Mouse (Mus musculus): ENCODE measurements at regions not wholly inside any gene's neighbourhood (a gene's known extent, or its start where the extent isn't known, plus 50 kb on each side); places are given as distances from the start of the nearest gene placed in this dataset.

- no peak for TF ChIP-seq CTCF (IDR thresholded peaks at IDR 0.05; ENCODE audit: low read depth)
- TF ChIP-seq EP300 (IDR thresholded peaks at IDR 0.05; ENCODE audit: low read depth) = no peak
Observed at GRCm38 (mm10) chr1:94671641-94672040, 619.3 kb upstream of the Pdcd1 start.
